Mouse (Mus musculus) R1 (cell line): ENCODE data around the gene Fbxw11.
"Not testable (repeated sequence)": the region's sequence is repeated elsewhere in the genome, so short reads cannot be mapped to it uniquely, and the experiment has no call there.

Experiments
- DNase-seq: peaks from one replicate; pipeline ENCODE4 v3.0.0-alpha.2; 2018; ENCODE audit warnings: low read depth, low spot score

Fbxw11 gene

DNA sequence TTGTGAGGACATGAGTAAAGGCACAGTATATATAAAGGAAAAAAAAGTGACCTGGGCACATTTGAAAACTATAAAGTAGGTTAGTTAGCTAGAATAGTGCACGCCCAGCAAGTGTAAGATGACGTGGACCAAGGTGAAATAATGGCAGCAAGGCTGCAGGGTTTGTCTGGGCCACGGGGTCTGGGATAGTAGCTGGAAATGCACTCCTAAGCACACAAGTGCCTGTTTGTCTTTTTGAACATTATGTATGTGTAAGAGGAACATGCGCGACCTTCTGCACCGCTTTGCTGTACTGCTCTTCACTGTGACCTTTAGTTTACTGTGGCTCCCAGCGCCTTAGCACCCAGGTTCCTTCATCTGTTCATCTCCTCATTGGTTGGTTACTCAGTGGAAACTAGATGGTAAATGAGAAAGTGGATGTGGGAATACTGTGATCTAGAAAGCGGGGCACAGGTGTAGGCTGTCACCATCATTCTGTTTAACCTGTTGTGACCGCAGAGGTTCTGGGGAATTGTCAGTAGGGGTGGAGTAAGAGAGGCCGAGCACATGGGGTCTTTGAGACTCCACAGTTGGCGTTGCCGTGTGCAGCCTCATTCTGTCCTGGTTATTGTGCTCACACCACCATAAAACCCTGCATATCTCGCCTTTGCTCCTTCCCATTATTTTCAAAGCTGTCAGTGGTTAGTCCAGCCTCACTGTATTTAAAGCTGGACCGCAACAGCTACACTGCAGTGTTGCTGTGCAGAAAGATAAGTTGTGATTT, 66.4 kb downstream of the Fbxw11 start:
- no peak for DNase-seq

DNA sequence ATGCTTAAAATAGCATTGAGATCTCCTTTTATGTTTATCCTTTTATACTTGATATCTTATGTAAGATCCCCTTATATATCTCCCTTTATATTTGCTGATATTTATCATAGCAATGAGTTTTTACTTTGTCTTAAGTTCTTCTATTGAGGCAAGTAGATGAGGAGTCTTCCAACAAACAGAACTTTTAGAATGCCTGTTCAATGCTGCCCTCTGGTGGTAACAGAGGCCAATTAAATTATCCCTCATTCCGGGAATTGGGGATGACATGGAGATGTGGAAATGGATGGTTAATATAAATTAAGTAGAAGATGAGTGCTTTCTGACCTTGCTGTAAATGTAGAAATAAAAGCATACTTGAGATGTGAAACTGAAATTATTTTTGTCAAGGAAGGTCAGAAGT, 67.0 kb downstream of the Fbxw11 start:
- peak; percentile 59 for DNase-seq

DNA sequence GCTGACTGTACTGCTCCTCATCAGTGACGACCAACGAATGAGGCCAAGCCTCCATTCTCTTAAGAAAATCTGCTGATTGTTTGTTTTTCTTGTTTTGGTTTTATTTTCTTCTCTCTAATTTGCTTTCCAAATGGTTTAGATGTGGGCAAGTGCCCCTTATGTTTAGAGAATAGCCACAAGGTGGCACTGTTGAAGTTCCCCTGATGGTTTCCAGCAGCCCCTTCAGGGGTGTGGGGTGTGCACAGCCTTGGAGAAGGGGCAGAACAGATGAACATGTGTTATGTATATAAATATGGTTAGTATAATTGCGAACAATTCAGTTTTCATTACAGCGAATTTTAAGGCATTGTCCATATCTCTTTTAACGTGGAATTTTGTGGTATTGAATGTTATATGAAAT, 71.7 kb downstream of the Fbxw11 start:
- DNase-seq = peak; percentile 59

DNA sequence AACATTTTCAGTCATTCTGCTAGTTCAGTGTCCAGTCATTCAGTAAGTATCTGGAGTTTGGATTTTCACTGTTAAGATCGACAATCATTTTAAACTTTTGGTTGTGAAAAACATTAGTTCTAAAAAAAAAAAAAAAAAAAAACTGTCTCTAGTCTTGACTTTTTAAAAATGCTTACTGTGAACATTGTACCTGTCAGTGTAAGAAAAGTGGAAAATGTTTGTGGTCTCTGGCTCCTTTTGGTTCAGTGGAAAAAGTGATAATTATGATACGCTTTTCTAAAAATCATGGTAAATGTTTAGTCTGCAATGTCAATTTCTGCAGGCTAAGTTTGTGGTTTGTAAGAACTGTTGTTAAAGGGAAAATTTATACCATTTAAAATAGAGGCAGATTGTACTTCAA, 72.4 kb downstream of the Fbxw11 start:
- DNase-seq = no peak

DNA sequence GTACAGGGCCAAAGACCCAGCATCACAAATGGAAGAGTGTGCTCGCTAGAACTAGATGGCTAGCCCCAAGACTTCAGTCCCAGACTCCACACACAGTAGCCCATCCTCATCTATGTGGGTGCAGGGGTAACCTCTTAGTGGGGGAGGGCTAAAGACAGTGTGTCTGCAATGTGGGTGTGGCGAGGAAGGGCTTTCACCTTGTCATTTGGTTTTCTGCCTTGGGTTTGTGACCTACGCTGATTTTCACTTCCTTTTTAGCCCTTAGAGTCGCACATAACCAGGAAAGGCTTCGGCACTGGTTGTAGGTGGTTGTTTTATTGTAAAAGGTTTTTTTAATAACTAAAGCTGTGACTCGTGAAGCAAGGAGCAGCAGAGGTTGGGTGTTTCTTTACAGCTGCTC, 73.0 kb downstream of the Fbxw11 start:
- DNase-seq = no peak

DNA sequence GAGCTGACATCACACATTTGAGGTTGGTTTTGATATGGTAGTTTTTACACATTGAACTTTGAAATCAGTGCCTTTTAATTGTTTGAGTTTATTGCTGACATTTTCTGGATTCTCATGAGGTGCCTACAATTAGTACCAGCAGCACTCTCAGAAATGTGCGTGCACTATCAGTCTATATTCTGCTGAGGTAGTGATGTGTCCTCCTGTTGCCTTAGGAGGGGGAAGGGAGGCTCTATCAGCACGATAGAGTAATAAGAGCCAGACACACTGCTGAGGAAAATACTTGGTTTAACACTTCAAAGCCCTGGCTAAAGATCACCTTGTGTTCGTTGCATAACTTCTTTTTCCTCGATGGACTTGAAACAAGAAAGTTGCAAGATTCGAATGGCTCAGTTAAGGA, 73.4 kb downstream of the Fbxw11 start:
- no peak for DNase-seq

DNA sequence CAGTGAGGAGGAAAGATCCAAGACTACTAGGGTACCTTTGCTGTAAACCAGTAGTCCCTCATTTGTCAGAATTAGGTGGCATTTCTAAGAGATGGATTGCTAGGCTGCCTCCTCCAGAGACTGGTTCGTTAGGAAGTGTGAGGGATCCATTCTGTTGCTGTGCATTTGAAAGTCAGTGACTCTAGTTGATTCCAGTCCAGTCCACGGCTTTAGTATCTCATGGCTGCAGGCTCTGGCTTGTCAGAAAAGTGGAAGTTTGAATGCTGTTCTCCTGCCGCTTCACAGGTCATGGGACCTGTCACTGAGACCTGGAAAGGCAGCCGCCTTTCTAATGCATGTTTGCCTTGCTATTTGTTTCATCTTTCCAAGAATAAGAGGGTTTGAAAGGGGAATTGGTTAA, 74.4 kb downstream of the Fbxw11 start:
- no peak for DNase-seq

DNA sequence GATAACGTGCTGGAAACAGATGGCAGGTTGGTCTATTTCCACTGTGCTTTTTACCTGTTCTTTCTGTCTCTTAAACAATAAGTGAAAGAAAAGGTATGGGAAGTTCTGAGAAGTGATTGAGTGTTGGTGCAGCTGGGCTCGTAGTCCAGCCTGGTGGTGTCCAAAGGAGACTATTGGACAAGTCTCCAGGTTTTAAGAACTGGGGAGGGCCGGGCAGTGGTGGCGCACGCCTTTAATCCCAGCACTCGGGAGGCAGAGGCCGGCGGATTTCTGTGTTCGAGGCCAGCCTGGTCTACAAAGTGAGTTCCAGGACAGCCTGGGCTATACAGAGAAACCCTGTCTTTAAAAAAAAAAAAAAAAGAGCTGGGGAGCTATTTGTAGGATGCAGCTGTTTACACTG, 75.2 kb downstream of the Fbxw11 start:
- DNase-seq = not testable (repeated sequence)

DNA sequence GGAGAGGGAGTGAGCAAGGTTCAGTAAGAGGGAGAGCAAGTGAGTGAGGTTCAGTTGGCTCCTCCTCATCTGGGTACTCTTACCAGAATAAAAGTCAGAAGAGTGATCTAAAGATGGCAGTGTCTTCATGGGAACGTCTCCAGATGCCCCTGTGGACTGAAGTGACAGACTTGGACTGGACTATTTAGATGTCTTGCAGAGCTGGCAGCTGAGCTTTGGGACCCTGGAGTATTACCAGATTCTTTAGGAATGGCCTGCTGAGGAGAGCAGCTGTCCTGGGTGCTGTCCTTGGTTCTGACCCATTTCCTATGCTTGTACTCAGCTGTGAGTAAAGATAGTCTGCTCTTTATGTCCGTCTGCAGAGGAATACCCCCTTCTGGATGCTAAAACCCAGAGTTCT, 75.8 kb downstream of the Fbxw11 start:
- DNase-seq = peak; percentile 65

DNA sequence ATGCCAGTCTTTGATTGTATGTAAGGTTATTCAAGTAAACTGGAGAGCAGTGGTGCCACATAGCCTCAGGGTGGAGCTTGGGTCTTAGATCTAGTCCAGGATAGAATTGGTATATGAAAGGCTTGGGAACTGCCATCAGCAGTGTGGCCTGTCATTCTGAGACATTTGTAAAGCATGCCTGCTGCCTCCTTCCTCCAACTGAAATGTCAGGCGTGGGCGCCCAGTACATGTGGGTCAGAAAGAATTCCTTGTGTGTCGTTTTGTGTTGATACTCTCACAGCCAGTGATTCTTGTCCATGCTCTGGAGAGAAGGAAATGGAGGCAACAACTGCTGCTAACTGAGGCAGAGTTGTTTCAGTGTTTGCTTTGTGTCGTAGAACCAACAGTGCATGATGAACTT, 76.5 kb downstream of the Fbxw11 start:
- DNase-seq = no peak

DNA sequence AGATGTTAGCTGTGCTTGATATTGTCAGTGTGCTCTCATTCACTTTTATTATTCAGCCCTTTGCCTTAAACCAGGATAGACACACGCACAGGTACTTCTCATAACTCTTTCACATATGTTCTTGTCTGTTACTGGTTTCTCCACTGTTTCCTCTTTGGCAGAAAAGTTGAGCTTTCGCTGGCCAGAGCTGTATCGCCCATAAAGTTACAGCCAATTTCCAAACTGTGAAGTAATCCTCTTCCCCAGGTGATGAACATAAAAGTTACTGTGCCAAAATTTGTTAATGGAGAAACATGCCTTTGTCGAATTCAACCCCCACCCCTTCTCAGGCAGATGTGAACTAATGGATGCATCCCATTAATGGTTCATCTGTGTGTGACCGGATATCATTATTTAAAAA, 80.1 kb downstream of the Fbxw11 start:
- DNase-seq = no peak

DNA sequence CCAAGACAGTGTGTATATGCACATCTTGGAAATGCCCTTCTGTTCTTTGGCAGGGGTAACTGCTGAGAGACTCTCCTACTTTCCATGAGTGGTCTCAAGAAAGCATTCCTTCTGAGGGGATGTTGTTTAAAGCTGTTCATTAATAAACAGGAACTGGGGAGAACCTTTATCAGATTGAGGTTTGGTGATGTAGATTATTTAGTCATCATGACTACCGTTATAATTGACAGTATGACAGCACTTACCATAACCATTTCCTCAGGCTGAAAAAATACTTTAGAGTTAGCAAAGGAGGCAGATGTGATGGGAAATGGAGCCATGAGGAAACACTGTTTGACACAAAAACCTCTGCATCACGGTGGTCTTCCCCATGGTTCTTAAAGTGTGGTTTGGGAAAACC, 80.8 kb downstream of the Fbxw11 start:
- DNase-seq = no peak

DNA sequence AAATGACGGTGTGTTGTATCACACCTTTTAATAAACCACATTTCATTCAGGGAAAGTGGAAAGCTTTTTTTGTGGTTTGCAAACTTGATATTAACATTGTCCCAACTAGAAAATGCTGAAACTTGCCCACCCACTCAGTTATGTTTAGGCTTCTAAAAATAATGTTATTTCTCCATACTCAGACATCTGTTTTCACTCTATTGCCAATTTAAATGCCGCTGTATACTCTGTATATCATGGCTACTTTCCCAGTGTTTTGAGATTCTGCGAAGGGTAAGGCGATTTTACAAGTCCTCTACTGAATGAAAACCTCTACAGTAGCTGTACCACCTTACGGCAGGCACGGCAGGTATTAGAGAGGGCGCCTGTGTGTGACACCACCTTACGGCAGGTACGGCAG, 82.6 kb downstream of the Fbxw11 start:
- no peak for DNase-seq

DNA sequence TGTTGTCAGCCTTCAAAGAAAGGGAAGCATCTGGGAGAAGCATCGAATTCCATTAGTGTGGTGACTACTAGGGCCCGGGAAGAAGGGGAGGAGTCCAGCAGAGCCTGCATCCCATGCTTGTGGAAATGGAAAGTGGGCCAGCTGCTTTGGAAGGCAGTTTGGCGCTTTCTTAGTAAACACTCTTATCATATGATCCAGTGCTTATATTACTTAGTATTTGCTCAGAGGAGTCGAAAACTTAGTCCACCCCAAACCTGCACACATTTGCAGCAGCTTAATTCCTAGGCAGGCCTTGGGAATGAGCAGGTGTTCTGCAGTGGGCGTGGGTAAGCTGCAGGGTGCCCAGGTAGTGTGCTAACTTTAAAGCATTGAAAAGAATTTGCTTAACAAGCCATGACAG, 89.9 kb downstream of the Fbxw11 start:
- no peak for DNase-seq

DNA sequence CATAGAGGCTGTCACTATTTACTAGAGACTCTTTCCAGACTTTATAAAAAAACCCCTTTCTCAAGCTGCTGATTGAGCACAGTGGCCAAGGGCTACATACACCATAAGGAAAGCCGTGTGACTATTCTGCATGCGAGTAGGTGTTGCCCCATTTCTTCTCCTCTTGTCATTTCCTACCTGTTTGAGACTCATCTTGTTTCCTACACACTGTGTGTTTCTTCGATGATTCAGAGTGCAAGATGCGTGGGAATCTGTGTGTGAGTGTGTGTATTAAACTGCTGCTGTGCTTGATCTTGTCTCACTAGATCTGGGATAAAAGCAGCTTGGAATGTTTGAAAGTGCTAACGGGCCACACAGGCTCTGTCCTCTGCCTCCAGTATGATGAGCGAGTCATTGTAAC, 90.7 kb downstream of the Fbxw11 start:
- DNase-seq = no peak

DNA sequence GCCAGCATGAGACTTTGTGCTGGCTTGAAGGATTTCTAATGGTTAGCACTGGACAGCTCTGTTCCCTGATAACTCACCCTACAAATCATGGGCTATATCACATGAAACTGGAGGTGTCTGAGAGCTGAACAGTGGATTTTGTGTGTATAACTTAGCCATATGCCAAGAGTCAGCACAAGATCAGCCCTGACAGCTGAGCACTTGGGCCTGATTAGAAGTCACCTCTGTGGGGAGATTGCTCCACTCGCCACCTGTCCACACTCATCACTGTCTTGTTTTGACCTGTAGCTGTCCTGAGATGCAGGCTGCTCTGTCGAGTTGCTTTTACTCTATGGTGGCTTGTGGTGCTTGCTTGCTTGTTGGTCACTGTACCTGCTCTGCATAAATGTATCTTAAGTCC, 93.8 kb downstream of the Fbxw11 start:
- no peak for DNase-seq

DNA sequence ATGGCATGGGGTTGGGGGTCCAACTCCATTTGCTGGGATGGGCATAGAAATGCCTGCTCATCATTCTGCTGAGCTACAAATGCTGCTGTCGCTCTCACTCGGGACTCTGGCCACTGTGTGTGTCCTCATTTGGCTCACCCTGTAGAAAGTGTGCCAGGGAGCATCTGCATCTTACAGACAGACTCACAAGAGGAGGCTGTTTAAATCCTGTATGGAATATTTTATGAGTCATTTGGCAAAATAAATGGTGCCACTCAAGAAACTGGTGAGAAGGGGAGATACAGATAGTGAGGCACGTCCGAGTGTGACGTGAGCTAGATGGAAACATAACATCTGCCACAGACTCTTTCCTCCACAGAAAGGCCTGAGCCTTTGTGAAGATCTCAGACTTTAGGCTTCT, 95.2 kb downstream of the Fbxw11 start:
- DNase-seq = no peak

DNA sequence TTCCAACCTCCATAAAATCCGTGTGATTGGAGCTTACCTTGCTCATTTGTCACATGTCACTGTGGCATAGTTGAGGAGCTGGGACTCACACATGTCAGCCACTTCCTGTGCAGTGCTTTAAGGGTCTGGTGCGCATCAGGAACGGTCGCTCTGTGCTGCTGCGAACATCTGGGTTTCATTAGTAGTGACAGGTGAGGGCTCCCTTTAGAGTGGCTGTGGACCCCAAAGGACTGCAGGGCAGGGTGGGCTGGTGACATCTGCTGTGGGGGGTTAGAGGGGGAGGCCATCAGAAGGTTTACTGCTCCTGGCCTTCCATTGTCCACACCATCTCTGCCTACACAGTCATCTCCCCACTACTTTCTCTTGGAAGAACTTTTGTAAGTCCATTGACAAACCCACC, 101.4 kb downstream of the Fbxw11 start:
- no peak for DNase-seq

DNA sequence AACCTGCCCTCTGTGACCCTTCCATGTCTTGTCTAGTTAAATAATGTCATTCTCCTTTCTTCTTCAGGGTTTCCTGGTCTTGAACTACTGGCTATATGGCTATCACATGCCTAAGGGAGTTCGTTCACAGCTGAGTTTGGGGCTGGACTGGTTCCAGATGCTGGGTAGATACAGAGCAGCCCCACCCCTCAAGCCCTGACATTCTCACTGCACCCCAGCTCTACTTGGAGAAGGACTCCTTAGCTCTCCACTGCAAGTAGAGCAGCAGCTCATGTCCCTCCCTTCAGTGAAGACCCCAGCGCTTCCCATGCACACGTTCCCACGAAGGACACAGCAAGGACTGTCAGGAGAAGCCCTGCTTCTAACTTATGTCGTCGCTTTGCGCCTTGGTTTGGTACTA, 101.9 kb downstream of the Fbxw11 start:
- DNase-seq = no peak

DNA sequence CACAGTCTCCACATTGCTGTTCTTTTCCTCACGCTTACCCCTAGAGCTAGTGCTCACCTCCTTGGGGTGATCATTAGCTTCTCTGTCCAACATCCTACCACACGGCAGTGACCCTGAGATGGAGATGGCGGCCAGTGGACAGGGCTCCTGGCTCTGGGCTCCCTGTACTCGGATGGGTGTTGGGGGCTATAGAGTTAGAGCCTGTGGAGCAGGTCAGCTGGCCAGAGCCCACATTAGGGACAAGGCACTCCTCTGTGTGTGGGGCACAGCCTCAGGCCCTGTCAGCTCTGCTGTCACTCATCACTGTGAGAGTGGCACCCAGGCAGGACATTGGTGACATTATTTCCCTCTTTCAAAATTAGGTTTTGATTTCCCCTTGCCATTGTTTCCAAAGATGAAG, 102.9 kb downstream of the Fbxw11 start:
- DNase-seq = no peak

DNA sequence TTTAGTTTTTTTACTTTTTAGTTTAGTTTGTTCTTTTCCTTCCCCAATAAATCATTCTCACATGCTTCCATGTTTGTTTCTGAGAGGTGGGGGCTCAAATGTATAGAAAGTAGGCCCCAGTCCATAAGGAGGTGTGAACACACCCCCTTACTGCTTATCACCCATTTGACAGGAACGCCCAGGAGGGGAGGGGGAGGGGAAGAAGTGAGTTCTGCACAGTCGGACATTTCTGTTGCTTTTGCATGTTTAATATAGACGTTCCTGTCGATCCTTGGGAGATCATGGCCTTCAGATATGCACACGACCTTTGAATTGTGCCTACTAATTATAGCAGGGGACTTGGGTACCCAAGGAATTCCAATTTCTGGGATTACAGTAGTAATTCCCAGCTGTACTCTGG, 103.5 kb downstream of the Fbxw11 start:
- DNase-seq = no peak

DNA sequence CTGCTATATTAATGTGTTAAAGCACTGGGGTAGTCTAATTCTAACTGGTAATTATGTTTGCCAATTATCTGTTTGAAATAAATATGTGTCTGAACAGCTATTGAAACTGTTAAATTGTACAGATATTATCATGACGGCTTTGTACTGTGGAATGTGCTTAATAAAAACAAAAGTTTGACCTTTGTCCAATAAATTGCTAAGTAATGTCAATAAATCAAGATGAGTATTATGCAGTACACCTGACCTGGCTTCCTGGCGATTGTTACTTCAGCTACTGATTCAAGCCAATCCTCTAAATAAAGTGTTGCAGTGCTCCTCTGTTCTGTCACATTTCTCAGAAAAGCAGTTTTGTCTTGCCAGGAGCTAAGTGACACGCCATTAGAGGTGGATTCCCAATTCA, 104.0 kb downstream of the Fbxw11 start:
- DNase-seq = no peak

DNA sequence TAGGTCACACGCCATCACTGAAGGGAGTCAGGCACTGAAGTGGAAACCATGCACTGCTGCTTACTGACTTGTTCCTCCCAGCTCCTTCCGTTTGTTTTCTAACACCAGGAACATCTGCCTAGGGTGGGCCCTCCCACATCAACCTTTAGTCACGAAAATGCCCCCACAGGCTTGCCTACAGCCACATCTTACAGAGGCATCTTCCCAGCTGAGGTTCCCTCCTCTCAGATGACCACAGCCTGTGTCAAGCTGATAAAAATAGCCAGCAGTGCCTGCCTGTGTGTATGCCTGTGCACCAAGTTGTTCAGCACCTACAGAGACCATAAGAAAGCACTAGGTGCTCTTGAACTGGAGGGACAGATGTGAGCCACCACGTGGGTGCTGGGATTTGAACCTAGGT, 106.3 kb downstream of the Fbxw11 start:
- no peak for DNase-seq
